Mouse (Mus musculus): ENCODE results near the gene Cdh13. TPM values are rescaled to one million over a fixed set of nuclear protein-coding genes. Genes with fewer than 3 reads are reported as not detected.

Cdh13 gene
- polyA plus RNA-seq, 1 experiment from 2014 or later: 14.4 TPM

- 0 out of 2 replicates have a peak, but pooled peaks cover 5% of the 10 kb centered on the region for H3K27me3 ChIP-seq (ENCODE audit: insufficient read depth, poor library complexity, severe bottlenecking)
- DNase-seq (ENCODE audit: low spot score): peak; percentile 83
- H3K36me3 ChIP-seq: no peaks in the 10 kb centered on the region
- 20% methylated on average over 6 of the region's 6 CpGs for WGBS
- no peaks in the 10 kb centered on the region for H3K4me1 ChIP-seq
- H3K27ac ChIP-seq: no peak overlapping the region
- no peaks in the 10 kb centered on the region for H3K9me3 ChIP-seq
- no peak overlapping the region for H3K4me3 ChIP-seq
Measured at GRCm38 (mm10) chr8:118850381-118850780, 566.8 kb downstream of the Cdh13 start.

- no peaks in the 10 kb centered on the region for H3K9me3 ChIP-seq
- no peak for DNase-seq (ENCODE audit: low spot score)
- 0 out of 2 replicates have a peak, but pooled peaks cover 5% of the 10 kb centered on the region for H3K27me3 ChIP-seq (ENCODE audit: insufficient read depth, poor library complexity, severe bottlenecking)
- no peaks in the 10 kb centered on the region for H3K36me3 ChIP-seq
- H3K4me3 ChIP-seq: no peak overlapping the region
- H3K4me1 ChIP-seq: no peaks in the 10 kb centered on the region
- H3K27ac ChIP-seq: no peak overlapping the region
- WGBS: 86% methylated on average over 10 of the region's 10 CpGs
Measured at GRCm38 (mm10) chr8:118851361-118851760, 567.8 kb downstream of the Cdh13 start.

- WGBS: 88% methylated on average over 12 of the region's 12 CpGs
- no peaks in the 10 kb centered on the region for H3K9me3 ChIP-seq
- no peaks in the 10 kb centered on the region for H3K27me3 ChIP-seq (ENCODE audit: insufficient read depth, poor library complexity, severe bottlenecking)
- H3K27ac ChIP-seq: no peak overlapping the region
- no peak for DNase-seq (ENCODE audit: low spot score)
- no peak overlapping the region for H3K4me3 ChIP-seq
- no peaks in the 10 kb centered on the region for H3K4me1 ChIP-seq
- H3K36me3 ChIP-seq: no peaks in the 10 kb centered on the region
Measured at GRCm38 (mm10) chr8:118852861-118853260, 569.3 kb downstream of the Cdh13 start.

GRCm38 (mm10) chr8:118854656-118855055 lies 571.1 kb downstream of the Cdh13 start:
- Histone ChIP-seq H3K27ac (no peak overlapping the region), H3K9me3 (no peaks in the 10 kb centered on the region), H3K4me3 (no peak overlapping the region), H3K36me3 (no peaks in the 10 kb centered on the region), H3K4me1 (no peaks in the 10 kb centered on the region), H3K27me3 (ENCODE audit: insufficient read depth, poor library complexity, severe bottlenecking) (no peaks in the 10 kb centered on the region)
- WGBS: 72% methylated on average over 8 of the region's 8 CpGs
- no peak for DNase-seq (ENCODE audit: low spot score)

GRCm38 (mm10) chr8:118866332-118866731 lies 582.8 kb downstream of the Cdh13 start:
- no peaks in the 10 kb centered on the region for H3K9me3 ChIP-seq
- H3K4me3 ChIP-seq: no peak overlapping the region
- H3K27ac ChIP-seq: no peak overlapping the region
- H3K27me3 ChIP-seq (ENCODE audit: insufficient read depth, poor library complexity, severe bottlenecking): no peaks in the 10 kb centered on the region
- WGBS: 73% methylated on average over 6 of the region's 6 CpGs
- no peaks in the 10 kb centered on the region; the same call in 1 of the 2 replicates for H3K4me1 ChIP-seq
- no peaks in the 10 kb centered on the region for H3K36me3 ChIP-seq
- DNase-seq (ENCODE audit: low spot score): no peak

GRCm38 (mm10) chr8:118870711-118871110 lies 587.2 kb downstream of the Cdh13 start:
- H3K4me3 ChIP-seq: no peak overlapping the region
- no peak for DNase-seq (ENCODE audit: low spot score)
- WGBS: 81% methylated on average over 8 of the region's 8 CpGs

GRCm38 (mm10) chr8:118879939-118880825 lies 596.6 kb downstream of the Cdh13 start:
- WGBS: 81% methylated on average over 11 of the region's 11 CpGs
- H3K27ac ChIP-seq: no peak overlapping the region

More at GRCm38 (mm10) chr8:118870711-118871110, 587.2 kb downstream of the Cdh13 start:
- H3K4me1 ChIP-seq: no peaks in the 10 kb centered on the region; the same call in 1 of the 2 replicates
- no peaks in the 10 kb centered on the region for H3K36me3 ChIP-seq
- no peaks in the 10 kb centered on the region for H3K9me3 ChIP-seq
- no peak overlapping the region for H3K27ac ChIP-seq
- H3K27me3 ChIP-seq (ENCODE audit: insufficient read depth, poor library complexity, severe bottlenecking): no peaks in the 10 kb centered on the region

GRCm38 (mm10) chr8:118884296-118884695 lies 600.8 kb downstream of the Cdh13 start:
- H3K27ac ChIP-seq: no peak overlapping the region
- WGBS: 87% methylated on average over 8 of the region's 8 CpGs
- H3K4me1 ChIP-seq: no peaks in the 10 kb centered on the region
- H3K27me3 ChIP-seq (ENCODE audit: insufficient read depth, poor library complexity, severe bottlenecking): no peaks in the 10 kb centered on the region
- H3K9me3 ChIP-seq: no peaks in the 10 kb centered on the region
- DNase-seq (ENCODE audit: low spot score): no peak
- no peak overlapping the region for H3K4me3 ChIP-seq
- H3K36me3 ChIP-seq: no peaks in the 10 kb centered on the region

More at GRCm38 (mm10) chr8:118879939-118880825, 596.6 kb downstream of the Cdh13 start:
- Histone ChIP-seq H3K4me3 (no peak overlapping the region), H3K27me3 (ENCODE audit: insufficient read depth, poor library complexity, severe bottlenecking) (no peaks in the 10 kb centered on the region), H3K9me3 (no peaks in the 10 kb centered on the region), H3K36me3 (no peaks in the 10 kb centered on the region), H3K4me1 (no peaks in the 10 kb centered on the region)
- DNase-seq (ENCODE audit: low spot score): no peak

- 85% methylated on average over 11 of the region's 11 CpGs for WGBS
- no peaks in the 10 kb centered on the region for H3K4me1 ChIP-seq
- no peaks in the 10 kb centered on the region for H3K36me3 ChIP-seq
- H3K27me3 ChIP-seq (ENCODE audit: insufficient read depth, poor library complexity, severe bottlenecking): no peaks in the 10 kb centered on the region
- no peaks in the 10 kb centered on the region for H3K9me3 ChIP-seq
- no peak for DNase-seq (ENCODE audit: low spot score)
- no peak overlapping the region for H3K4me3 ChIP-seq
- H3K27ac ChIP-seq: no peak overlapping the region
Measured at GRCm38 (mm10) chr8:118884988-118885387, 601.5 kb downstream of the Cdh13 start.

- Histone ChIP-seq H3K4me1 (no peaks in the 10 kb centered on the region), H3K27ac (no peak overlapping the region), H3K9me3 (0 out of 2 replicates have a peak, but pooled peaks cover 3% of the 10 kb centered on the region), H3K36me3 (no peaks in the 10 kb centered on the region), H3K4me3 (no peak overlapping the region), H3K27me3 (ENCODE audit: insufficient read depth, poor library complexity, severe bottlenecking) (no peaks in the 10 kb centered on the region)
- WGBS: 87% methylated on average over 11 of the region's 11 CpGs
- no peak for DNase-seq (ENCODE audit: low spot score)
Measured at GRCm38 (mm10) chr8:118902402-118902801, 618.9 kb downstream of the Cdh13 start.

- Histone ChIP-seq H3K4me1 (no peaks in the 10 kb centered on the region), H3K36me3 (no peaks in the 10 kb centered on the region), H3K9me3 (peaks cover 10% of the 10 kb centered on the region), H3K4me3 (no peak overlapping the region), H3K27ac (no peak overlapping the region), H3K27me3 (ENCODE audit: insufficient read depth, poor library complexity, severe bottlenecking) (no peaks in the 10 kb centered on the region)
- no peak for DNase-seq (ENCODE audit: low spot score)
- 82% methylated on average over 3 of the region's 3 CpGs for WGBS
Measured at GRCm38 (mm10) chr8:118916513-118916912, 633.0 kb downstream of the Cdh13 start.

- Histone ChIP-seq H3K27ac (no peak overlapping the region), H3K4me1 (no peaks in the 10 kb centered on the region), H3K27me3 (ENCODE audit: insufficient read depth, poor library complexity, severe bottlenecking) (no peaks in the 10 kb centered on the region), H3K4me3 (no peak overlapping the region), H3K36me3 (no peaks in the 10 kb centered on the region), H3K9me3 (no peaks in the 10 kb centered on the region)
- no peak for DNase-seq (ENCODE audit: low spot score)
- 29% methylated on average over 11 of the region's 11 CpGs for WGBS
Measured at GRCm38 (mm10) chr8:118937412-118937811, 653.9 kb downstream of the Cdh13 start.

GRCm38 (mm10) chr8:118938025-118938424 lies 654.5 kb downstream of the Cdh13 start:
- Histone ChIP-seq H3K4me3 (no peak overlapping the region), H3K4me1 (no peaks in the 10 kb centered on the region), H3K9me3 (no peaks in the 10 kb centered on the region), H3K27me3 (ENCODE audit: insufficient read depth, poor library complexity, severe bottlenecking) (no peaks in the 10 kb centered on the region), H3K36me3 (no peaks in the 10 kb centered on the region), H3K27ac (no peak overlapping the region)
- no peak for DNase-seq (ENCODE audit: low spot score)
- WGBS: 44% methylated on average over 8 of the region's 8 CpGs
